Mouse (Mus musculus) kidney, embryonic 14.5 days (tissue): ENCODE measurements around the gene Mettl7b. TPM values are rescaled to one million over a fixed set of nuclear protein-coding genes. Genes with fewer than 3 reads are reported as not detected.
A peak's percentile ranks its signal among the peaks of the same experiment; 100 is the strongest.
"Not testable (repeated sequence)": the region's sequence is repeated elsewhere in the genome, so short reads cannot be mapped to it uniquely, and the experiment has no call there.

Experiments
- ATAC-seq: fragments of 200-750 bp; cut with Nextera tagmentation; 2 replicates; pipeline ENCODE4 v1.8.0; 2017; ENCODE audit warnings: moderate number of reproducible peaks, mild to moderate bottlenecking, moderate TSS enrichment, moderate library complexity; ENCODE audit not compliant: low FRiP score, low TSS enrichment
- H3K27ac ChIP-seq: fragments of 300-500 bp; sonication (generic); 2 replicates; pipeline ENCODE4 v1.5.1; 2014; ENCODE audit warnings: low read depth, mild to moderate bottlenecking, low read length, moderate library complexity, mixed read lengths
- H3K27me3 ChIP-seq: fragments of 300-500 bp; sonication (generic); 2 replicates; pipeline ENCODE4 v1.6.1; 2014; ENCODE audit warnings: mild to moderate bottlenecking, low read length; ENCODE audit not compliant: control insufficient read depth, insufficient read depth
- H3K36me3 ChIP-seq: fragments of 300-500 bp; sonication (generic); 2 replicates; pipeline ENCODE4 v1.6.1; 2014; ENCODE audit warnings: low read length, mixed read lengths; ENCODE audit not compliant: control insufficient read depth, insufficient read depth
- H3K4me1 ChIP-seq: fragments of 300-500 bp; sonication (generic); 2 replicates; pipeline ENCODE4 v1.6.1; 2014; ENCODE audit warnings: low read length, mixed read lengths; ENCODE audit not compliant: control insufficient read depth, insufficient read depth
- H3K4me2 ChIP-seq: fragments of 300-500 bp; sonication (generic); replicated peaks from 2 replicates; pipeline ENCODE4 v1.6.1; 2014; ENCODE audit warnings: low read depth, mild to moderate bottlenecking, low read length
- H3K4me3 ChIP-seq: fragments of 300-500 bp; sonication (generic); 2 replicates; pipeline ENCODE4 v1.5.1; 2014; ENCODE audit warnings: mild to moderate bottlenecking, low read length
- H3K9ac ChIP-seq: fragments of 300-500 bp; sonication (generic); 2 replicates; pipeline ENCODE4 v1.6.1; 2014; ENCODE audit warnings: low read depth, mild to moderate bottlenecking, low read length, moderate library complexity
- H3K9me3 ChIP-seq: fragments of 300-500 bp; sonication (generic); 2 replicates; pipeline ENCODE4 v1.6.1; 2016; ENCODE audit warnings: low read length; ENCODE audit not compliant: control insufficient read depth
- WGBS: fragments of 180-500 bp; shearing (Covaris S2); extraction: QIAGEN DNeasy Blood & Tissue Kit; methylation state at CpG from one replicate; pipeline ENCODE4 v1.1.7; 2014; 5-methylcytosine and 5-hydroxymethylcytosine counted together
- polyA plus RNA-seq: library from polyadenylated mRNA; unstranded; fragments of >200 nt; fragmentation: Nextera tagmentation; extraction: Ambion mirVana; gene quantifications from 2 replicates; pipeline ENCODE4 v1.2.1, GENCODE M21; 2014

Mettl7b gene
- polyA plus RNA-seq = 0.21 and 1.4 TPM in 2 replicates

GRCm38 (mm10) chr10:128960590-128961584, at the start of gene Mettl7b:
Gene Mettl7b (minus strand): TSS chr10:128960988.
- no peak for ATAC-seq
- Histone ChIP-seq H3K4me3 (no peak within 1 kb of the TSS), H3K27ac (no peak within 1 kb of the TSS), H3K4me2 (no peak within 1 kb of the TSS), H3K36me3 (no peaks in the 10 kb centered on the region), H3K9ac (no peak within 1 kb of the TSS), H3K9me3 (no peaks in the 10 kb centered on the region), H3K27me3 (no peaks in the 10 kb centered on the region), H3K4me1 (no peaks in the 10 kb centered on the region)
- WGBS = 79% methylated on average over 12 of the region's 12 CpGs

GRCm38 (mm10) chr10:129010288-129010841, 49.6 kb upstream of the Mettl7b start, which contains the start of gene Olfr763:
Gene Olfr763 (plus strand): TSS chr10:129010791.
- WGBS = 65% methylated on average over 2 of the region's 2 CpGs

GRCm38 (mm10) chr10:129004032-129004920, 43.5 kb upstream of the Mettl7b start:
- Histone ChIP-seq H3K9me3 (no peaks in the 10 kb centered on the region), H3K4me3 (no peak overlapping the region), H3K9ac (no peak overlapping the region), H3K4me2 (no peak overlapping the region), H3K27ac (no peak overlapping the region), H3K4me1 (no peaks in the 10 kb centered on the region), H3K36me3 (no peaks in the 10 kb centered on the region), H3K27me3 (no peaks in the 10 kb centered on the region)
- WGBS = 86% methylated on average over 14 of the region's 14 CpGs
- no peak for ATAC-seq

More at GRCm38 (mm10) chr10:129010288-129010841, 49.6 kb upstream of the Mettl7b start, which contains the start of gene Olfr763:
- Histone ChIP-seq H3K9me3 (no peaks in the 10 kb centered on the region), H3K9ac (no peak within 1 kb of the TSS), H3K27ac (no peak within 1 kb of the TSS), H3K4me2 (no peak within 1 kb of the TSS), H3K4me3 (no peak within 1 kb of the TSS), H3K4me1 (no peaks in the 10 kb centered on the region), H3K27me3 (no peaks in the 10 kb centered on the region), H3K36me3 (no peaks in the 10 kb centered on the region)
- ATAC-seq = no peak

- no peak overlapping the region for H3K4me3 ChIP-seq
- no peaks in the 10 kb centered on the region for H3K36me3 ChIP-seq
- H3K4me2 ChIP-seq = no peak overlapping the region
- no peak overlapping the region for H3K9ac ChIP-seq
- WGBS = 78% methylated on average over 4 of the region's 4 CpGs
- no peak overlapping the region for H3K27ac ChIP-seq
- H3K4me1 ChIP-seq = no peaks in the 10 kb centered on the region
- no peaks in the 10 kb centered on the region for H3K9me3 ChIP-seq
- H3K27me3 ChIP-seq = no peaks in the 10 kb centered on the region; the same call in 1 of the 2 replicates
- ATAC-seq = no peak
Measured at GRCm38 (mm10) chr10:128996523-128997040, 35.8 kb upstream of the Mettl7b start.

- no peak overlapping the region for H3K9ac ChIP-seq
- no peaks in the 10 kb centered on the region for H3K36me3 ChIP-seq
- no peak for ATAC-seq
- H3K27ac ChIP-seq = no peak overlapping the region
- 85% methylated on average over 1 of the region's 1 CpGs for WGBS
- H3K27me3 ChIP-seq = no peaks in the 10 kb centered on the region; the same call in 1 of the 2 replicates
- no peaks in the 10 kb centered on the region for H3K4me1 ChIP-seq
- no peak overlapping the region for H3K4me3 ChIP-seq
- H3K4me2 ChIP-seq = no peak overlapping the region
- H3K9me3 ChIP-seq = no peaks in the 10 kb centered on the region
Measured at GRCm38 (mm10) chr10:128995796-128996195, 35.0 kb upstream of the Mettl7b start.

GRCm38 (mm10) chr10:128990994-128991393, 30.2 kb upstream of the Mettl7b start:
- Histone ChIP-seq H3K9me3 (no peaks in the 10 kb centered on the region), H3K27ac (no peak overlapping the region), H3K4me3 (no peak overlapping the region), H3K9ac (no peak overlapping the region), H3K4me2 (no peak overlapping the region), H3K36me3 (no peaks in the 10 kb centered on the region), H3K27me3 (no peaks in the 10 kb centered on the region; the same call in 1 of the 2 replicates), H3K4me1 (no peaks in the 10 kb centered on the region)
- no peak for ATAC-seq

- not testable (repeated sequence) for H3K27ac ChIP-seq, H3K27me3 ChIP-seq, H3K4me1 ChIP-seq, H3K9ac ChIP-seq, H3K36me3 ChIP-seq, H3K4me3 ChIP-seq, H3K9me3 ChIP-seq, H3K4me2 ChIP-seq
- WGBS = 65% methylated on average over 6 of the region's 10 CpGs
- 0 out of 2 replicates have a peak, but pooled peaks have one; percentile 49 for ATAC-seq
Measured at GRCm38 (mm10) chr10:128990129-128990850, 29.5 kb upstream of the Mettl7b start.

GRCm38 (mm10) chr10:128989131-128989530, 28.3 kb upstream of the Mettl7b start, which contains the start of gene Olfr9:
Gene Olfr9 (plus strand): TSS chr10:128989431.
- not testable (repeated sequence) for H3K4me3 ChIP-seq, H3K27me3 ChIP-seq, H3K9ac ChIP-seq, H3K4me1 ChIP-seq, H3K4me2 ChIP-seq, H3K27ac ChIP-seq, ATAC-seq, H3K36me3 ChIP-seq, H3K9me3 ChIP-seq
- 50% methylated on average over 1 of the region's 1 CpGs for WGBS
